Mouse (Mus musculus) lung, postnatal 0 days (tissue): ENCODE results near the gene Gm21818.
"Not testable (repeated sequence)": the region's sequence is repeated elsewhere in the genome, so short reads cannot be mapped to it uniquely, and the experiment has no call there.

Experiments used
- CTCF ChIP-seq: IDR thresholded peaks from 2 replicates; pipeline ENCODE4 v1.5.1; 2016; ENCODE audit warnings: antibody characterized with exemption, mild to moderate bottlenecking
- EP300 ChIP-seq: IDR thresholded peaks from 2 replicates; pipeline ENCODE4 v1.6.1; 2016; ENCODE audit warnings: antibody characterized with exemption, mild to moderate bottlenecking, control low read depth

GRCm38 (mm10) chr13:120172133-120172532, at the start of gene Gm21818:
- not testable (repeated sequence) for TF ChIP-seq CTCF, EP300
